Mouse (Mus musculus): ENCODE measurements around the gene Klhl3.

The Klhl3 gene

DNA sequence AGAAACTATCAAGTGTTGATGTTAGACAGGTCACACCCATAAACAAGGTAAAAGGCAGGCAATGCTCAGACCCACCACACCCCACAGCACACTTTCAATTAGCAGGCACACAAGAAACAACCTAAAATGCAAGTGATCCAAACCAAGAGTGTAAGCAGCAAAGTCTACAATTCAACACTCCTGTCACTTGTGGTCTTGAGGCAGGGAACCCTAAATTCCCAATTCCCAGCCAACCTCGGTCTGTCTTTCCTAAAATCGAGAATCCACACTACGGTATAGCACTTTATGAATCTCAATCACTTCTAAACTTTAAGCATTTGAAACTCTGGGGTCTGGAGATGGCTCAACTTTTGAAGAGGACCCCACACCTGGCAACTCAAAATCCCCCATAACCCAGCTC, 10.9 kb upstream of the Klhl3 start:
- DNase-seq, result no peak

- DNase-seq, result no peak
Measured at GRCm38 (mm10) chr13:58123381-58123780, 10.0 kb upstream of the Klhl3 start.

DNA sequence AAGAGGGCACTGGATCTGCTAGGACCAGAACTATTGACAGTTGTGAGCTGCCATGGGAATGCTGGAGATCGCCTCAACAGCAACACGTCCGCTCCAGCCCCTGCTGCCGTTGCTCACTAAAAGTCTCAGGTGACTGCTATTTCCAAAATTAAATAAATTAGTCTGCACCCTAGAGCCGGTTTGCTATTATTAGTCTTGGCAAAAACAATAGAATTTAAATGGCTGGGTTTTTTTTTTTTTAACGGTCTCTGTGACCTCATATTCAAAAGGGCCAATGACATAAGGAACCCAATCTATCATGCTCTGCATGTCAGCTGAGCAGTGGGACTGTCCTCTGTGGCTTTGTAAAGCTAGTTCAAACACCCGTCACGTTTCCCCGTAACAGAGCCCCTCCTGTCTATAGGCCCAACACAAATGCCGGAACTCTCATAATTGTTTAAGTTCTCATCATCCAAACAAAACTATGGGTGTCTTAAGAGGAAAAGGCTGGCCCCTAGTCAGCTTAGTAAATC, 9.4 kb upstream of the Klhl3 start:
- peak; percentile 15 for DNase-seq

GRCm38 (mm10) chr13:58117318-58118017, 4.1 kb upstream of the Klhl3 start:
- DNase-seq, result peak; percentile 89

DNA sequence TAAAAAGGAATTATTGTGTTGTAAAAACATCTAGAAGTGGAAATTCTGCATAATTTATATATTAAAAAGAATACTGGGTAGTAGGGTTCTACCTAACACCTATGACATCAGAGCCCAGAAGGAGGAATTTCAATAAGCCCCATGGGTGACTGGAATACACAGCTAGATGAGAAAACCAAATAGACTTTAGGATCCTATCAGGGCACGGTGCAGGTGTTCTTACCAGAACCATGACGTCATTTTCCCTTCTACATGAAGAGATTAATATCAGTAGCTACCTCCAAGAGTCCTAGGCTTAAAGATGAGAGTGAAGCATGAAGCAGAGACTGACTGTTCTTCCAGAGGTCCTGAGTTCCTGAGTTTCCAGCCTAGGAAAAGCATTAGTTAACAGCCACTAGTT, 3.4 kb upstream of the Klhl3 start:
- DNase-seq, result no peak

DNA sequence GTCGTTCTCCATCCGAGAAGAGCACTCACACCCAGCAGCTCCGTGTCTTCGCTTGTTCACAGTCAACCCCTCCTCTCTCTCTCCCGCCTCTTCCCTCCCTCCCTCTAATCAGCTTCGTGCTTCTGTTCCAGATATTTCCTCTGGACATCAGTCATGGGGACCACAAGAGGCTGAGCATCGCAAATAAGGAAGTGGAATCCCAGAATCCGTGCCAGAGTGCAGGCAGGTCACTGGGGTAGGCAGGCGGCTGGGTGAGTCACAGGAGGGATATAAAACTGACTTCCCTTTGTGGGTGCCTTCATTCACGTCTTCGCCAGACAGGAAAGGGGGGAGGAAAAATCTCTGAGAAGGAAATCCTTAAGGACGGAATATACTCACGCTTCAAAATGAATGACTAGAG, 1.8 kb upstream of the Klhl3 start:
- DNase-seq, result peak; percentile 71

DNA sequence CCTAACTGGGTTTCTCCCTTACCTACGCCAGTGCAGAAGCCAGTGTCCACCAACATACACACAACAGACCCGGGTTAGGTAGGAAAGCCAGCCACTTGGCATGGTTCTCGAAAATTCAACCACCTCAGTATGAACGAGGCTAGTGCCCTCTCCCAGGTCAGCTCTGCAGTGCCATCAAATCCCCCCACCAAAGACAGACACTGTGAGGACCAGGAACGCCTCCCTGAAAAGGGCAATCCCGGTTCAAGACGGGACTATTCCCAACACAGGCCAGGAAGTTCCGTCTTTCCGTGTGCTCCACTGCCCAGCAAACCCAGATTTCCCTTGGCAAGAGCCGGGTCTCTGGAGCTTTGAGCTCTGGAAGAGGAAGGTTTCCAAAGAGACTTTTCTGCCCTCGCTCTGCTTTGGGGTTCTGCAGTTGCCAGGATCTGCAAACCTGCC, 771 bp downstream of the Klhl3 start:
- DNase-seq, result peak; percentile 16

GRCm38 (mm10) chr13:58112191-58112590, 1.2 kb downstream of the Klhl3 start:
- DNase-seq, result no peak

DNA sequence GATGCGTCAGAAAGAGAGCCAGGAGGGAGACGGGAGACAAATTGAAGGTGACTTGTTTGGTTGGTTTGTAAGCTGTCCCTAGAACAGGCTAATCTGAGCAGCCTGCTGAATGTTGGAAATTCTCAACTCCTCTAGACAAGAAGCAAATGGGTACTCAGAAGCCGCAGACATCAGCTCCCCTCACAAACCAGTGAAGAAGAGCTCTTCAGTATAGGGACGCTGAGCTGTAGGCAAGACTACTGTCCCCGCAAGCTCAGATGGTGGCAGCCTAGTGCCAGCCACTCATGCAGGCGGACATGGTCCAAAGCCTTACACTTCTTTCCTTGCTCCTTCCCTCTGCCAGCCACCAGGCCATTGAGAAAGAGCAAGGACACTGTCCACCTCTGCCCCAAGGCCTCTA, 2.1 kb downstream of the Klhl3 start:
- DNase-seq, result no peak

DNA sequence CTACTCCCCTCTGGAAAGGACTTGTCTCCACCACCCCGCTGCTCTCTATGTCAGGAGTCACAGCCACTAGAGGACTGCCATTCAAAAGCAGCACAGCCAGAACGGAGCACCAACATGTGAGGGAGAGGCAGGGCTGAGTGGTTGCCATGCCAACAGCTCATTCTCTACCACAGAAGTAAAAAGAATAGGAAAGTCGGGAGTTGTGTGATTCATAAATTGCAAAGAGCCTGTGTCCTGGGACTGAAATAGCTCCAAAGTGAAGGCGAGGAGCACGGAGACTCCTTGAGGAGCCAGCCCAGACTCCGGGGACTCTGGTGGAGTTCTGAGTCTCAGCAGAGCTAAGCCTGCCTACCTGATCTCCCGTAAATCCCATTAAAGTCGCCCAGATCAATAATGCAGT, 22.7 kb downstream of the Klhl3 start:
- DNase-seq, result peak; percentile 18

DNA sequence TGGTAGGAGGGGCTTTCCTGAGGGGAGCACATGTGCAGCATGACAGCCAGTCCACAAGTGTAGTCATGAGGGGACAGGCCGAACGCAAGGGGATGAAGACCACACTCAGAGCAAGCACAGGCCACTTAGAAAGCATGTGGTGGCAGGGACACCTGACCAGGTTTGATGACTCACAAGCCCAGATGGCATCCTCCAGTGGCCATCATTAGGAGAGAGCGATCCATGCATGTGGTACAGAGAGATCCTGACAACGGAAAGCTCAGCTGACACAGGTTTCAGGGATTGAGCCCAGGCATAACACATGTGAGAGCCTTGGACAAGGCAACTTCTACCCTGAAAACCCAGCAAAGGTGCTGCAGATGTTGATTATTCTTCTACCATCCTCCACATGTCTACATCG, 29.0 kb downstream of the Klhl3 start:
- no peak for DNase-seq

- DNase-seq, result no peak
Measured at GRCm38 (mm10) chr13:58083521-58083920, 29.9 kb downstream of the Klhl3 start.

GRCm38 (mm10) chr13:58083048-58083447, 30.3 kb downstream of the Klhl3 start:
- DNase-seq, result peak; percentile 73

GRCm38 (mm10) chr13:58078361-58078760, 35.0 kb downstream of the Klhl3 start:
- no peak for DNase-seq

DNA sequence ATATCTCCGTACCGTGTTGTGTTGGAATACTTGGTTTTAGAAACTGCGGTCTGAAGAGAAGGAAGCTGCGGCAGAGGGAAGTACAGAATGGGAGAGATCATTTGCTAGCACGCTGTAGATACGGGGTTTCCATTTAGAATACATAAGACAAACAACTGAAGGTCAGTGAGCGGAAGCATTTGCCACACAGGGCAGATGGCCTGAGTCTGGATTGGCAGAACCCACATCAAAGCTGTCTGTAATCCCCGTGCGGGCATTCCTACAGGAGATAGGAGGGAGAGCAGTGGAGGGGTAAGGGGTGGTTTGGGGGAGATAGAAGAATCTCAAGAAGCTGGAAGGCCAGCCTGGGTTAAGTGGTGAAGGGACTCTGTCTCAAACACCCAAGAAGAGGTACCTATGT, 38.5 kb downstream of the Klhl3 start:
- DNase-seq, result no peak

DNA sequence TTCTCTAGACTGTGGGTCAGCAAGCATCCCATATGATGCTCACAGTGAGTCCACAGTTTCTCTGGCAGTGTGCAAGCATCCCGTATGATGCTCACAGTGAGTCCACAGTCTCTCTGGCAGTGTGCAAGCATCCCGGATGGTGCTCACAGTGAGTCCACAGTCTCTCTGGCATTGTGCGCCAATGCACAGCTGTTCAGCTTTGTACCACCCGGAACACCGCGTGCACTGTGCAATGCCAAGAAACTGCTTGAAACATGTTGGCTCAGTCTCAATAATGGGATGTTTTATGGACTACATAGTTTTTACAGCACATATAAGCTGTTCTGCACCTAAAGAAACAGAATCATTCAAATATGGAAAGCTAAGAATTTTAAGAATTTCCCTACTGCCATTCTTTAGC, 38.9 kb downstream of the Klhl3 start:
- no peak for DNase-seq

DNA sequence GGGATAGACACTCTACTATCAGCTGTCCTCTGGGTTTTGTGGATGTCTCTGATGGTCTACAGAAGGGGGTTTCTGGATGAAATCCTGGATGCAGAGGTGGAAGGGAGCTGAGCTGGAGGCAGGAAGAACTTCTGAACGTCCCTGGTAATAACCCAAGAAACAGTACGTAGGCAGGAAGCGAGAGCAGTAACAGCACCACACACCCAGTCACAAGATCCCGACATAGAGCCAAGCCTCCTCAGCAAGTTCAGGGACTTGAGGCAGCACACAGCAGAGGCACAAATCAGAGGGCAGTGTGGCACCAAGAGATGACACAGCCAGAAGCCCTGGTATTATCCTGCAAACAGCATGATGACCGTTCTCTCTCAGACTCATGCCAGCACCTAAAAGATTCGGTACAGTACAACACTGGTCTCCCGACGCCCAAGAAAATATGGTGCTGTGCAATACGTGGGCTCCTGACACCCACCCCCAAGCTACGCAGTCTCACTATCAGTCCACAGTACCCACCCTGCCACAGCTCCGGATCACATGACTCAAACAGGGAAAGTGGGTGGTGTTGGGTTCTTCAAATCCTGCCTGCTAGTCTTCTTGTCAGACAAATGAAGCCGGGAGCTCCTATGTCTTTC, 40.0 kb downstream of the Klhl3 start:
- no peak for DNase-seq

GRCm38 (mm10) chr13:58071209-58071608, 42.2 kb downstream of the Klhl3 start:
- DNase-seq, result no peak

DNA sequence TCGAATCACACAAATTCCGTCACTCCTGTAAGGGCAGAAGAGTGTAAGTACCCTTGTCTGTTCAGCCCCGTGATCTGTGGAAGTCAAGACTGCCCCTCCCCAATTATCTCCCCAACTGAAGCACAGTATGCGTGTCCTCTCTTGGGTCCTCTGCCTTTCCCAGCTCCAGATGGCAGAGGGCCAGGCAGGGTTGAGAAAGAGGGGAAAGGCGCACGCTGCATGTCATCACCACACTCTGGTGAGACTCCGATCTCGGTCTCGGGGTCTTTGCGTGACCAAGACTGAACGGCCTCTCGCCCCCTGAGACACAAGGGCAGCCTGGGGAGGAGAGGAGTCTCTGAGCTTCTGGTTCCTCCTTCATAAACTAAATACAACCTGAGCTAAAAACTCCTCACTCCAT, 42.9 kb downstream of the Klhl3 start:
- DNase-seq, result peak; percentile 43

DNA sequence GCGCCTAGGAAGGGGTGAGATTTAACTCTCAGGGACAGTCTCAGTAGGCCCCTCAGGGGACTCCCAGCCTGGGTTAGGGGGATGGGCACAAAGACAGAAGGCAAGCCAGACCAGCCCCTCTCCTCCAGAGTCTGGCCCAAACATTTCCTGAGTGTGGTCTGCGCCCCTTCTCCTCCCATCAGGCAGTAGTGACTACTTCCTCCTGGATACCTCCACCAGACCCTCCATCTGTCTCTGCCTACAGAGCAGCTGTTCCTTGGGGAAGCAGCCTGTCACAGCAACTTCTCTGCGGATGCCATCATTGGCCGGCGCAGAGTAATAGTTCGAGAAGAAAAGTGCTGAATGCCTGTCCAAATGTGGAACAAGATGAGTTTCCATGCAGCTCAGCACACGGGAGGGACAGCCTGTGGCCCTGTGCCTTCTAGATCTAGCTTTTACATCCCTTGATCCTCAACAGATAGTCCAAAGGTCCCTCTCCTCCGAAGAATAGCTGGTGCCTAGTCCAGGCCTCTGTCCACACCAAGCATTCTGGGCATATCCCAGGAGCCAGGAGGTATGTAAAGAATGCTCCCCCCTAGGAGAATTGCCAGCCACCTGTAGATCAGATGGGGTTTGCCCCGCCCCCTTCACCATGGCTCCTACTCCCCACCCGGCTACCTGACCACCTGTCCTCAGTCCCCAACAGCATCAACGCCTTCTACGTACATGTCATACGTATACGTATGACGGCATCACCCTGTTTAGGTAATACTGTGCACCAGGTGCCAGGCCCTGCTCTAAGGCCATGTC, 44.8 kb downstream of the Klhl3 start:
- DNase-seq, result no peak

DNA sequence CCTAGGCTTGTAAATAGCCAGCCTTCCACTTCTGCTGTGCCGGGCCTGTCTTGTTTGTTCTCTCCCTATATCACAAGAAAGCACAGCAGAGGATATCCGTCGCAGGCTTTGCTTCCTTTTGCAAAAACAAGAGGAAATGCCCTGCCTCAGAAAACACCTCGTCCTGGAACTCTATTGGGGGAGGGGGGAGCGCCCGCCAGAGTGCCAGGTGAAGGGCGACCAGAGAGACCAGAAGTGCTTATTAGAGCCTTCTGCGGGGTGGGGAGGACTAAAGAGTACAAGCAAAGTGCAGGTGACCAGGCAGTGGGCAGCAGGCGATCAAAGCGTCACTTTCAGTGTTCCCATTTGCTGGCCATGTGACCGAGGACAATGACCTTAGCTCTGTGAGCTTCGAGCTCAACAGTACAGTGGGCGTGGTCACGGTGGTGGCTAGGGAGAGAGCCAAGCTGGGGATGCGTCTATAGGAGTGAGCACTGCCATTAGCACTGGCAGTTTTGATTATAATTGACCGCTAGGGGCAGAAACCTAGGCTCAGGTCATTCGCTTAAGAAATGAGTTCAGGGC, 45.8 kb downstream of the Klhl3 start:
- peak; percentile 87 for DNase-seq

DNA sequence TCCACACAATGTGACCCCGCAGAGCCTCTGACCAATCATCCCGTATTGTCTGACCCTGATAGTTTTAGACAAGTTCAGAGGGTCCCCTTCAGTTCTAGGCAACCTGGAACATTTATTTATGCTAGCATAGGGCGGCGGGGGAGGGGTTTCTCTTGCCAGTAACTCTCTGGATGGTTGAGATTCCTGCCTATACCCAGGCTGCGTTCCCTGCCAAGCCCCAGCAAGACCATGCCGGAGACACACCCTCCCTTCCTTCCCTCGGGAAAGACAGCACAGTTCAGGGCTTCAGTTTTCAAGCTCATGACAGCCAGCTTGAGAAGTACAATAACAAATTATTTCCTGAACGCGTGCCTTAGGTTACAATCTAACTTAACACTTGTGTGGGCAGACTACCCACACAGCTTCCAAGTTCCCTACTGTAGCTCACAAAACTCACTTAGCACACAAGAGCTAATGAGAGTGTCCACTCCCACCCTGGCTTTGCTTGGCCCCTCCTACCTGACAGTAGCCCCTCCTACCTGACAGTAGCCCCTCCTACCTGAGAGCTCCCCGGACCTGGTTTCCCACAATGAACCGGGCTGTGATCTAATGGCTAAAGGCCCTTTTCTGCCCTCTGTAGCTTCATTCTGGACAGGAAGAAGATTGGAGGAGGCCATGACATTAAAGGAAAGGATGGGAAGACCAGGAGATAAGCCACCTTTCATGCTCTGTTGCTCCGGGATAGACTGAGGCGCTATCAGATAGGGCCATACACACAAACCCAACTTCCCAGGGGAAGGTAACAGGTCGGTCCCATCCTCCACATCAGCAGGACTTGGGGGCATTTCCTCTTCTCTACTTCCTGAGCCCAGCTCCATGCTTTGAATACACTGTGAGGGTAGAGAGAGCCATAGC, 46.6 kb downstream of the Klhl3 start:
- peak; percentile 67 for DNase-seq

Data from lung, postnatal 10 days (tissue).